Mouse (Mus musculus): ENCODE results near the gene Elp5. TPM values are rescaled to one million over a fixed set of nuclear protein-coding genes. Genes with fewer than 3 reads are reported as not detected.

The Elp5 gene
- polyA plus RNA-seq, 1 experiment from 2014 or later = 162 TPM

- Histone ChIP-seq H3K27ac (peak overlapping the region; percentile 90), H3K9me3 (no peaks in the 10 kb centered on the region), H3K4me2 (peak overlapping the region; percentile 81), H3K36me3 (replicated peaks) (peaks cover 32% of the 10 kb centered on the region; the same call in 1 of the 2 replicates), H3K9ac (peak overlapping the region; percentile 89), H3K4me1 (peaks cover 37% of the 10 kb centered on the region), H3K27me3 (replicated peaks) (no peaks in the 10 kb centered on the region), H3K4me3 (peak overlapping the region; percentile 83)
- ATAC-seq (replicated peaks) = peak; percentile 43
- WGBS = under 1% methylated on average over 63 of the region's 65 CpGs
Measured at GRCm38 (mm10) chr11:69920266-69921031, 61.9 kb downstream of the Elp5 start.

DNA sequence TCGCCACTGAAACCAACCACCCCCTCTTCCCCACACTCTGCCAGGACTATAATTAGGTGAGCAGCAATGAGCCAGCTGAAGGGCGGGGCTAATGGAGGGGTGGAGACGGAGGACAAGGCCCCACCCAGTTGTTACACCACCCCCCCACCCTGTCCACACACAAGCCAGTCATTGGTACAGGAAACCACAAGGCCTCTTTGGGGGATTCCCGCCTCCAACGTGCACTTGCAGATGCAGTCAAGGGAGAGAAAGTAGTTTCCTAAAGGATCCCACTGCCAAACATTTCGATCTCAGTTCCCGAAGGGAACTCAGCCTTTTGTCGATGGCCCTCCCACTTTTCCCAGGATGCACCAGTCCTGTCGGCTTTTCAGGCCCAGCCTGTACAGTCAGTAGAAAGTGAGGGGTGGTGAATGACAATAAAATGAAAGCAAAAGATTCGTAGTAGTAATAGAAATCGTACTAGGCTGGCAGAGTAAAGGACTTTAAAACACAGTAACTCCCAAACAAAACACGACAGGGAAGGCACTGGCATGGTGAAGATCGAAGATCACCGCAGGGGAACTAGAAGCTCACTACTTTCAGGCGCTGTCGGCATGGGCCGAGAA lies 62.6 kb downstream of the Elp5 start:
- H3K9me3 ChIP-seq = no peaks in the 10 kb centered on the region
- peak overlapping the region; percentile 89 for H3K9ac ChIP-seq
- H3K36me3 ChIP-seq (replicated peaks) = peaks cover 34% of the 10 kb centered on the region; the same call in 1 of the 2 replicates
- H3K4me3 ChIP-seq = peak overlapping the region; percentile 83
- 2% methylated on average over 17 of the region's 17 CpGs for WGBS
- no peak for ATAC-seq (replicated peaks)
- no peaks in the 10 kb centered on the region for H3K27me3 ChIP-seq (replicated peaks)
- H3K4me1 ChIP-seq = peaks cover 43% of the 10 kb centered on the region
- peak overlapping the region; percentile 81 for H3K4me2 ChIP-seq
- peak overlapping the region; percentile 90 for H3K27ac ChIP-seq

DNA sequence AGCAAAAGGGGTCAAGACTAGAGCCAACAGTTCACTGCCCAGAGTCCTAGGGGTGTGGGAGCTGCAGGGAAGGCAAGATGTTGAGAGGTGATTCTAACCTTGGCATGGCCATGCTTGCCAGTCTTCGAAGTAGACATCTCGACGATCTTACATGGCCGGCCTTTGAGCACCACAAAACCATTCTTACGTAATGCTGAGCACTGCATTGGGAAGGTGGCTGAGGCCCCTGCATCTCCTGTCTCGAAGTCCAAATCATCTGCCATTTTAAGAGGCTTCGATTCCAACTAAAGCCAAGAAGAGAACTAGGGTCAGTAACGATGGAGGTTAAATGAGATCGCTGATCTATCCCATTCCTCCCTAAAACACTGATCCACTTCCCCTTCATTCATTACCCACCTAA lies 63.3 kb downstream of the Elp5 start:
- no peak for ATAC-seq (replicated peaks)
- peaks cover 50% of the 10 kb centered on the region for H3K4me1 ChIP-seq
- H3K9me3 ChIP-seq = no peaks in the 10 kb centered on the region
- H3K9ac ChIP-seq = peak overlapping the region; percentile 89
- WGBS = 88% methylated on average over 9 of the region's 9 CpGs
- H3K36me3 ChIP-seq (replicated peaks) = peaks cover 34% of the 10 kb centered on the region; the same call in 1 of the 2 replicates
- H3K4me2 ChIP-seq = peak overlapping the region; percentile 81
- no peaks in the 10 kb centered on the region for H3K27me3 ChIP-seq (replicated peaks)
- H3K27ac ChIP-seq = peak overlapping the region; percentile 90; the same call in 1 of the 2 replicates
- peak overlapping the region; percentile 83; the same call in 1 of the 2 replicates for H3K4me3 ChIP-seq

MicroRNAs within 50 kb of the gene (microRNA counts, 519-probe panel; counts per million panel counts)
- microRNA mmu-miR-324-3p = not detected
- 2,761 counts per million, percentile 60 among the panel's probes with 10 or more counts for microRNA mmu-miR-324-5p

Small RNAs within 50 kb of the gene (microRNA-seq; reads per million reads assigned to microRNA genes)
- not detected for gene Gm44349
- gene Mir324 = 3,734 reads per million, percentile 89 among the genes with 10 or more reads in this experiment

Other genes starting within 250 kb of the Elp5 start
- gene Polr2a, start 223.9 kb downstream of the Elp5 start, polyA plus RNA-seq (2015; fragmentation: Nextera tagmentation; extraction: Ambion mirVana) = 15.9 and 17.4 TPM in 2 replicates
- 0.17 and 0.26 TPM in 2 replicates for gene Slc35g3, start 220.5 kb downstream of the Elp5 start, polyA plus RNA-seq (2015; fragmentation: Nextera tagmentation; extraction: Ambion mirVana)
- gene Zbtb4, start 216.6 kb downstream of the Elp5 start, polyA plus RNA-seq (2015; fragmentation: Nextera tagmentation; extraction: Ambion mirVana) = 4.1 and 4.3 TPM in 2 replicates
- 0.98 and 1.2 TPM in 2 replicates for gene Chrnb1, start 186.6 kb downstream of the Elp5 start, polyA plus RNA-seq (2015; fragmentation: Nextera tagmentation; extraction: Ambion mirVana)
- gene Fgf11, start 180.7 kb downstream of the Elp5 start, polyA plus RNA-seq (2015; fragmentation: Nextera tagmentation; extraction: Ambion mirVana) = 3.7 and 4.5 TPM in 2 replicates
- 0.74 and 0.86 TPM in 2 replicates for gene Tmem102, start 176.9 kb downstream of the Elp5 start, polyA plus RNA-seq (2015; fragmentation: Nextera tagmentation; extraction: Ambion mirVana)
- gene Gm39566, start 167.2 kb downstream of the Elp5 start, polyA plus RNA-seq (2015; fragmentation: Nextera tagmentation; extraction: Ambion mirVana) = not detected in 2 replicates
- not detected in 2 replicates for gene Spem2, start 164.1 kb downstream of the Elp5 start, polyA plus RNA-seq (2015; fragmentation: Nextera tagmentation; extraction: Ambion mirVana)
- 0.55 and 0.65 TPM in 2 replicates for gene Spem1, start 160.3 kb downstream of the Elp5 start, polyA plus RNA-seq (2015; fragmentation: Nextera tagmentation; extraction: Ambion mirVana)
- 24.0 and 24.2 TPM in 2 replicates for gene Nlgn2, start 144.7 kb downstream of the Elp5 start, polyA plus RNA-seq (2015; fragmentation: Nextera tagmentation; extraction: Ambion mirVana)
- gene Tmem256, start 144.0 kb downstream of the Elp5 start, polyA plus RNA-seq (2015; fragmentation: Nextera tagmentation; extraction: Ambion mirVana) = 318 and 320 TPM in 2 replicates
- gene Plscr3, start 136.1 kb downstream of the Elp5 start, polyA plus RNA-seq (2015; fragmentation: Nextera tagmentation; extraction: Ambion mirVana) = 52.3 and 53.5 TPM in 2 replicates
- gene Tnk1, start 123.8 kb downstream of the Elp5 start, polyA plus RNA-seq (2015; fragmentation: Nextera tagmentation; extraction: Ambion mirVana) = 0.10 and 0.28 TPM in 2 replicates
- not detected in 2 replicates for gene Tmem95, start 104.5 kb downstream of the Elp5 start, polyA plus RNA-seq (2015; fragmentation: Nextera tagmentation; extraction: Ambion mirVana)
- 1.7 and 1.9 TPM in 2 replicates for gene Kctd11, start 101.1 kb downstream of the Elp5 start, polyA plus RNA-seq (2015; fragmentation: Nextera tagmentation; extraction: Ambion mirVana)
- 0.46 and 0.52 TPM in 2 replicates for gene Acap1, start 87.0 kb downstream of the Elp5 start, polyA plus RNA-seq (2015; fragmentation: Nextera tagmentation; extraction: Ambion mirVana)
- gene 2810408A11Rik, start 81.5 kb downstream of the Elp5 start, polyA plus RNA-seq (2015; fragmentation: Nextera tagmentation; extraction: Ambion mirVana) = 11.1 and 11.8 TPM in 2 replicates
- gene Neurl4, start 81.4 kb downstream of the Elp5 start, polyA plus RNA-seq (2015; fragmentation: Nextera tagmentation; extraction: Ambion mirVana) = 23.2 and 24.2 TPM in 2 replicates
- gene Gps2, start 68.6 kb downstream of the Elp5 start, polyA plus RNA-seq (2015; fragmentation: Nextera tagmentation; extraction: Ambion mirVana) = 77.6 and 86.6 TPM in 2 replicates
- gene Eif5a, start 60.6 kb downstream of the Elp5 start, polyA plus RNA-seq (2015; fragmentation: Nextera tagmentation; extraction: Ambion mirVana) = 1,022 and 1,040 TPM in 2 replicates
- gene Ybx2, start 46.7 kb downstream of the Elp5 start, polyA plus RNA-seq (2015; fragmentation: Nextera tagmentation; extraction: Ambion mirVana) = 5.6 and 6.4 TPM in 2 replicates
- 3.3 TPM in 2 replicates for gene Slc2a4, start 34.3 kb downstream of the Elp5 start, polyA plus RNA-seq (2015; fragmentation: Nextera tagmentation; extraction: Ambion mirVana)
- 0.58 and 0.59 TPM in 2 replicates for gene Cldn7, start 17.7 kb downstream of the Elp5 start, polyA plus RNA-seq (2015; fragmentation: Nextera tagmentation; extraction: Ambion mirVana)
- 22.5 and 25.4 TPM in 2 replicates for gene Ctdnep1, start 1.4 kb downstream of the Elp5 start, polyA plus RNA-seq (2015; fragmentation: Nextera tagmentation; extraction: Ambion mirVana)
- 495 and 507 TPM in 2 replicates for gene Gabarap, start 8.6 kb upstream of the Elp5 start, polyA plus RNA-seq (2015; fragmentation: Nextera tagmentation; extraction: Ambion mirVana)
- 57.1 and 58.8 TPM in 2 replicates for gene Phf23, start 13.3 kb upstream of the Elp5 start, polyA plus RNA-seq (2015; fragmentation: Nextera tagmentation; extraction: Ambion mirVana)
- gene Dvl2, start 18.1 kb upstream of the Elp5 start, polyA plus RNA-seq (2015; fragmentation: Nextera tagmentation; extraction: Ambion mirVana) = 30.4 and 31.0 TPM in 2 replicates
- 57.2 and 57.6 TPM in 2 replicates for gene Acadvl, start 32.9 kb upstream of the Elp5 start, polyA plus RNA-seq (2015; fragmentation: Nextera tagmentation; extraction: Ambion mirVana)
- gene Dlg4, start 34.4 kb upstream of the Elp5 start, polyA plus RNA-seq (2015; fragmentation: Nextera tagmentation; extraction: Ambion mirVana) = 27.8 and 30.4 TPM in 2 replicates
- 3.7 and 3.8 TPM in 2 replicates for gene Asgr1, start 71.6 kb upstream of the Elp5 start, polyA plus RNA-seq (2015; fragmentation: Nextera tagmentation; extraction: Ambion mirVana)
- not detected in 2 replicates for gene Asgr2, start 110.1 kb upstream of the Elp5 start, polyA plus RNA-seq (2015; fragmentation: Nextera tagmentation; extraction: Ambion mirVana)
- 1.2 and 1.5 TPM in 2 replicates for gene Mgl2, start 147.8 kb upstream of the Elp5 start, polyA plus RNA-seq (2015; fragmentation: Nextera tagmentation; extraction: Ambion mirVana)
- 0.89 and 2.1 TPM in 2 replicates for gene Clec10a, start 173.7 kb upstream of the Elp5 start, polyA plus RNA-seq (2015; fragmentation: Nextera tagmentation; extraction: Ambion mirVana)
- 6.4 and 8.6 TPM in 2 replicates for gene Slc16a11, start 230.2 kb upstream of the Elp5 start, polyA plus RNA-seq (2015; fragmentation: Nextera tagmentation; extraction: Ambion mirVana)
- gene Slc16a13, start 238.5 kb upstream of the Elp5 start, polyA plus RNA-seq (2015; fragmentation: Nextera tagmentation; extraction: Ambion mirVana) = 14.2 and 15.0 TPM in 2 replicates
- gene Bcl6b, start 247.3 kb upstream of the Elp5 start, polyA plus RNA-seq (2015; fragmentation: Nextera tagmentation; extraction: Ambion mirVana) = 5.3 and 5.6 TPM in 2 replicates